Mouse (Mus musculus) cerebellum, adult 2 months (tissue): ENCODE measurements around the gene Copz1. TPM values are rescaled to one million over a fixed set of nuclear protein-coding genes. Genes with fewer than 3 reads are reported as not detected.

ENCODE experiments used
- DNase-seq, 2 experiments: peaks; one replicate each; pipeline ENCODE4 v3.0.0; 2021
- H3K27ac ChIP-seq: fragments of 200-500 bp; 2 replicates; pipeline ENCODE4 v1.5.1; 2012; ENCODE audit warnings: low read length, control low read depth, inconsistent platforms; ENCODE audit not compliant: insufficient read depth
- H3K27me3 ChIP-seq: fragments of 200-500 bp; 2 replicates; pipeline ENCODE4 v1.6.1; 2012; ENCODE audit warnings: inconsistent platforms, mild to moderate bottlenecking, low read length, moderate library complexity; ENCODE audit not compliant: control insufficient read depth, insufficient read depth
- H3K4me1 ChIP-seq: fragments of 200-500 bp; 2 replicates; pipeline ENCODE4 v1.6.1; 2011; ENCODE audit warnings: low read length; ENCODE audit not compliant: control insufficient read depth, insufficient read depth
- H3K4me3 ChIP-seq: fragments of 200-500 bp; replicated peaks from 2 replicates; pipeline ENCODE3; 2011; ENCODE audit warnings: mild to moderate bottlenecking, low read depth, low read length, control low read depth; ENCODE audit not compliant: insufficient read depth
- CTCF ChIP-seq: fragments of 200-500 bp; IDR thresholded peaks from 2 replicates; pipeline ENCODE4 v1.5.1; 2011; ENCODE audit warnings: low read depth, mild to moderate bottlenecking, control low read depth, low read length, moderate library complexity, borderline replicate concordance; ENCODE audit not compliant: insufficient read depth
- POLR2A ChIP-seq: fragments of 200-500 bp; IDR thresholded peaks from 2 replicates; pipeline ENCODE4 v1.6.1; 2011; ENCODE audit warnings: low read length, control low read depth, borderline replicate concordance; ENCODE audit not compliant: insufficient read depth
- WGBS: fragments of 180-500 bp; shearing (Covaris S2); methylation state at CpG from one replicate; pipeline ENCODE4 v1.1.7; 2018; 5-methylcytosine and 5-hydroxymethylcytosine counted together
- polyA plus RNA-seq: library from polyadenylated mRNA; depleted of rRNA; stranded (reverse); fragments of >200 nt; gene quantifications from 2 replicates; pipeline ENCODE4 v1.2.3, GENCODE M21; 2012

Gene Copz1
- polyA plus RNA-seq, 1 experiment = 117 TPM

DNA sequence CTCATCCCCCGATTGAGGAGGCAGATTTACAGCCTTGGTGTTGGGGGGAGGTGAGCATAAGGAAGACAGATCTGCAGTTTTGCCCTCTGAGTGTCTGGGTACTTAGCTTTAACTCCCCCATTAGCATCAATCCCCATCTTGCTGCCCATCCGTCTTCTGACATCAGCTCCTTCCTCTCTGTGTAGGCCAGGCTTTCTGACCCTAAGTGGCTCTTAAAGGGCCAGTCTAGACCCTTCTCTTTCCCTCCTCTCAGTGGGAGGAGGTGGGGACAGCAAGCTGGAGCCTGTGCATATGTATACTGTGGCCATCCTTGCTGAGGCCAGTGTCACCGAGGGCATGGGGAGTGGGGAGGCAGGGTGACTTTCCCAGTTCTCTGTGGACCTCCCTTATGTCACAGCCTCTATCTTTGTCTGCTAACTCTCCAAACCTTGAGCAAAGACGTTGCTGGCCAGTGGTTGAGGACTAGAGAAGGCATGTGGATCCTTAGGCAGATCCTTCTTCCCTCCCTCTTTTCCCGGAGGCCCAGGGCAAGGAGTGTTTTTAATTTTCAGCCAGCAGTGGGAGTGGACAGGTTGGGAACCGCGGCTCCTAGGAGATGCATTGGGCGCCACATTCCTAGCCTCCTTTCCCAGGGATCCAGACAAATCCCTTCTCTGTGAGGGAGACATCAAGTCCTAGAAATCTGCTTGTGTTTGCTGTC, 31.6 kb downstream of the Copz1 start:
- H3K27ac ChIP-seq = peak overlapping the region; percentile 41
- WGBS = 16% methylated on average over 8 of the region's 8 CpGs
- peaks cover 10% of the 10 kb centered on the region for H3K4me1 ChIP-seq
- H3K27me3 ChIP-seq = no peaks in the 10 kb centered on the region
- TF ChIP-seq POLR2A = no peak
- peak in 1 of 2 experiments; percentile 52 for DNase-seq
- H3K4me3 ChIP-seq = peak overlapping the region; percentile 51

DNA sequence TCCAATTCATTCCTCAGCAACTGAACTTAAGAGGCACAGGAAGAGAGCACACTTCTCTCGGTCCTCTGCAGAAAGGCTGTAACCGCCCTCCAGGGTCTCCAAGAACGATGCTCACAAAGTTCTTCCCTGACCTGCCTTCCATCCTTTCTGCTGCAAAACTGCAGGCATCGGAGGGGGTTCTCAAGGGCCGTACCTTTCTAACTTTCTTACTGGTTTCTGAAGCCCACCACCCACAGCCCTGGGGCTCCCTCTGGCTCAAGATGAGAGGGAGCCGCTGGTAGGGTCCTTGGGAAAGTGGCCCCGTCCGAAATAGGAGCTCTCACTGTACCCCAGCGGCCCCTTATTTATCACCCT, 32.1 kb downstream of the Copz1 start:
- DNase-seq = peak in 1 of 2 experiments; percentile 33
- under 1% methylated on average over 9 of the region's 9 CpGs for WGBS
- Histone ChIP-seq H3K27ac (peak overlapping the region; percentile 41), H3K4me3 (peak overlapping the region; percentile 51), H3K4me1 (peaks cover 5% of the 10 kb centered on the region), H3K27me3 (no peaks in the 10 kb centered on the region)
- TF ChIP-seq CTCF (no peak), POLR2A (no peak)

GRCm38 (mm10) chr15:103305070-103305678, 32.7 kb downstream of the Copz1 start:
- under 1% methylated on average over 70 of the region's 71 CpGs for WGBS
- Histone ChIP-seq H3K27me3 (no peaks in the 10 kb centered on the region), H3K27ac (peak overlapping the region; percentile 95), H3K4me3 (peak overlapping the region; percentile 80), H3K4me1 (peaks cover 4% of the 10 kb centered on the region)
- DNase-seq = peak; percentile 93 to 99
- no peak for TF ChIP-seq CTCF
- TF ChIP-seq POLR2A = peak; percentile 79

DNA sequence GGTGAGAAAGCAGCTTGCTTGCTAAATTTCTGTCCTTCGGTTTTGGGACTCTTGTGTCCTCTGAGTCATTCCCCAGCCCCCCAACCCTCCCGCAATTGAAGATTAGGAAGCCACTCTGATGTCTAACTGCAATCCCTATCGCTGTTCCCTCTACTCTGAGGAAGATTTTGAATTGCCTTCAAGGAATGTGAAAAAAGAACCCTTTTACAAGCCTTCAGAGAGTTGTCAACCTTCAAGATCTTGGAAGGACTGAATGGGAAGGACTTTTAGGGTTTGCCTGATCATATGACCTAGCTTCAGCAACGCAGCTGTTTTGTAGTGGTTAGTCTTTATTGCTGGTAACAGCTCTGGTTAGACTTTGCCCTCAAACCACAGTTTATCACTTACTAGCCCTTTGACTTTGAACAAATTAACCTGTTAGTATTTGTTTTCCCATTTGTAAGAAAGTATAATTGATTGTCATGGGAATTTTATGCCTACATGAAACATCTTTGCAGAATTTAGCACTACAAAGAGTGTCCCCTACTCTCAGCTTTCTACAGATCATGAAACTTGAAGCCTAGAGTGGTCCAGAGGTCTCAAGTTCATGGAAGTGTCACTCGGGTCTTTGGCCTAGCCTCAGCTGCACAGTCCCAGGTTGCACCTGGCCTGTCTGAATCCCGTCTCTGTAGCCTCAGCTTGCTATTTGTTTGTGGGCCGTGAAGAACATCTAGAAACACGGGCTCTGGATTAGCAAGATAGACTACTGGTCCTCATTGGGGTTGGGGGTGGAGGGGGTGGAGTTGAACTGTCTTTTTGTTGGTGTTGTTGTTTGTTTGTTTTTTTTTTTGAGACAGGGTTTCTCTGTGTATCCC, 33.5 kb downstream of the Copz1 start:
- 45% methylated on average over 8 of the region's 8 CpGs for WGBS
- H3K27ac ChIP-seq = peak overlapping the region; percentile 95
- TF ChIP-seq POLR2A (no peak), CTCF (no peak)
- H3K4me1 ChIP-seq = peaks cover 4% of the 10 kb centered on the region
- H3K4me3 ChIP-seq = peak overlapping the region; percentile 80
- peak in 1 of 2 experiments; percentile 18 for DNase-seq
- H3K27me3 ChIP-seq = no peaks in the 10 kb centered on the region

DNA sequence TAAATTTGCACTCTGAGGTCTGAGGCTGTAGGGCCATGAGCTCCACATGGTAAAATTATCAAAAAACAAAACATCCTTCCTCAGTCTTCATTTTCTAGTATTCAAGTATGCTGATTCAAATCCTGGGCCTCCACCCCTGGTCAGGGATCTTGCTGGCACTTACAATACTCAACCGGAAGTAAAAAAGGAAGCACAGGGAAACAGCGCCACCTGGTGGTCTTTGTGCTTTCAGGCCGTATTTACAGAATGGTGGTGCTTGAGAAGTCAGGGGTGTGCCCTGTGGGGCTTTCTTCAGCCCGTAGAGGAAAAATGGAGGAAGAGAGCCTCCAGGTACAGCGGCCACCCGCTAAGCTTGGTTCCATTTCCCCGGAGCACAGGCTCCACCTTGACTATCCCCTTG, 34.6 kb downstream of the Copz1 start:
- WGBS = 2% methylated on average over 7 of the region's 7 CpGs
- H3K4me3 ChIP-seq = no peak overlapping the region
- H3K4me1 ChIP-seq = peaks cover 4% of the 10 kb centered on the region
- DNase-seq = peak; percentile 84 to 92
- no peak overlapping the region for H3K27ac ChIP-seq
- no peaks in the 10 kb centered on the region for H3K27me3 ChIP-seq
- peak; percentile 85 for TF ChIP-seq CTCF
- TF ChIP-seq POLR2A = no peak

- H3K27ac ChIP-seq = no peak overlapping the region
- H3K27me3 ChIP-seq = no peaks in the 10 kb centered on the region
- peaks cover 5% of the 10 kb centered on the region for H3K4me1 ChIP-seq
- TF ChIP-seq CTCF = no peak
- TF ChIP-seq POLR2A = no peak
- DNase-seq = peak in 1 of 2 experiments; percentile 14
- H3K4me3 ChIP-seq = no peak overlapping the region
- 61% methylated on average over 28 of the region's 28 CpGs for WGBS
These were observed 35.8 kb downstream of the Copz1 start for GRCm38 (mm10) chr15:103308056-103308875.
